Mouse (Mus musculus): Measurements from ENCODE around the gene Ppfia4. TPM values are rescaled to one million over a fixed set of nuclear protein-coding genes. Genes with fewer than 3 reads are reported as not detected.
A peak's percentile ranks its signal among the peaks of the same experiment; 100 is the strongest.

Gene Ppfia4
- polyA plus RNA-seq, 1 experiment from 2014 or later = 2.0 TPM

- H3K36me3 ChIP-seq (ENCODE audit: insufficient read depth, low read length) = 0 out of 2 replicates have a peak, but pooled peaks cover 5% of the 10 kb centered on the region
- peaks cover 8% of the 10 kb centered on the region for H3K4me1 ChIP-seq (replicated peaks; ENCODE audit: insufficient read depth, low read length)
- no peak for ATAC-seq (replicated peaks; ENCODE audit: low FRiP score, low read depth)
- DNase-seq (ENCODE audit: low spot score) = no peak
- H3K27ac ChIP-seq = no peak overlapping the region
- no peak overlapping the region for H3K9ac ChIP-seq (ENCODE audit: low read depth, low read length)
- 77% methylated on average over 4 of the region's 4 CpGs for WGBS
- H3K4me2 ChIP-seq (ENCODE audit: low read length) = no peak overlapping the region
- H3K4me3 ChIP-seq (replicated peaks; ENCODE audit: low read depth, low read length) = no peak overlapping the region
- TF ChIP-seq CTCF (IDR thresholded peaks at IDR 0.05; ENCODE audit: low read depth) = no peak
- H3K9me3 ChIP-seq (replicated peaks; ENCODE audit: low read length) = no peaks in the 10 kb centered on the region
- no peaks in the 10 kb centered on the region for H3K27me3 ChIP-seq (ENCODE audit: insufficient read depth, low read length)
Observed at GRCm38 (mm10) chr1:134363194-134363593, 30.5 kb upstream of the Ppfia4 start.

DNA sequence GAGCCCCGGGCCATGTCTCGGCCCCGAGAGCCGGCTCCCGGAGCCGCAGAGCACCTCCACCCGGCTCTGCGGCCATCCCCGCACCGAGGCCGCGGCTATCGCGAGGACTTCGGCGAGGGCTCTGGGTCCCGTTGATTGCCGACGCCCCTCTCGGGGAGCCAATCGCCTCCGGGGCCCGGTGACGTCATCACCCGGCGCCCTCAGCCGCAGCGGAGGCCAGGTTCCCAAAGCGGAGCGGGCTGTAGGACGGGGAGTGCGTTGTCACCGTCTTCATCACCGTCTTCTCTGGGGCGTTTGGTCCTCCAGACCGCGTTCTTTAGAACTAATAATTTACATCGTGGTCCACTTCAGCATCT, 29.1 kb upstream of the Ppfia4 start, which contains the start of gene Tmem183a:
Tmem183a (minus strand) TSS at position 123 of the 356 bp plus-strand sequence.
- peak within 1 kb of the TSS; percentile 88 for H3K27ac ChIP-seq
- TF ChIP-seq CTCF (IDR thresholded peaks at IDR 0.05; ENCODE audit: low read depth) = no peak
- peak within 1 kb of the TSS; percentile 82 for H3K4me2 ChIP-seq (ENCODE audit: low read length)
- peaks cover 8% of the 10 kb centered on the region for H3K4me1 ChIP-seq (replicated peaks; ENCODE audit: insufficient read depth, low read length)
- peak within 1 kb of the TSS; percentile 89 for H3K4me3 ChIP-seq (replicated peaks; ENCODE audit: low read depth, low read length)
- DNase-seq (ENCODE audit: low spot score) = peak; percentile 96
- H3K9ac ChIP-seq (ENCODE audit: low read depth, low read length) = peak within 1 kb of the TSS; percentile 97
- under 1% methylated on average over 38 of the region's 38 CpGs for WGBS
- no peaks in the 10 kb centered on the region for H3K27me3 ChIP-seq (ENCODE audit: insufficient read depth, low read length)
- no peaks in the 10 kb centered on the region for H3K9me3 ChIP-seq (replicated peaks; ENCODE audit: low read length)
- H3K36me3 ChIP-seq (ENCODE audit: insufficient read depth, low read length) = 0 out of 2 replicates have a peak, but pooled peaks cover 7% of the 10 kb centered on the region
- ATAC-seq (replicated peaks; ENCODE audit: low FRiP score, low read depth) = peak; percentile 97

- TF ChIP-seq CTCF (IDR thresholded peaks at IDR 0.05; ENCODE audit: low read depth) = no peak
- 1% methylated on average over 42 of the region's 44 CpGs for WGBS
Observed at GRCm38 (mm10) chr1:134361195-134361856, 28.6 kb upstream of the Ppfia4 start.

DNA sequence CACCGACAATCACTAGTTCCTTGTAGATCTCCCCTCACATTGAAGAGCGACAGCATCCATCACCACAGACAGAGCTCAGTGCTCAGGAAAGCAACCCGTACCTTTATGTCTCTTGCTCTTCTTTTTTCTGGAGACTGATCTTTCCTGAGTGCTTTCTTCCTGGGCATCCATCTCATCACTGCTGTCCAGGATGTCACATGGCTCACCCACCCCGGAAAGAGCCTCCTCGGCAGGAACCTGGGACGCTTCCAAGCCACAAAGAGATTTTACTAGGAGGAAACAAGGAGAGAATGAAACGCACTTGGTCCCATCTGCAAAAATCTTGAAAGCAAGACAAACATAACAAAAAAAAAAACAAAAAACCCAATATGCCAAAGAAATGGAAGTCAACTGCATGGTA, 27.9 kb upstream of the Ppfia4 start:
- TF ChIP-seq CTCF (IDR thresholded peaks at IDR 0.05; ENCODE audit: low read depth) = no peak
- 73% methylated on average over 7 of the region's 7 CpGs for WGBS
- Histone ChIP-seq H3K4me3 (replicated peaks; ENCODE audit: low read depth, low read length) (peak overlapping the region; percentile 89; the same call in 1 of the 2 replicates), H3K27ac (no peak overlapping the region), H3K4me1 (replicated peaks; ENCODE audit: insufficient read depth, low read length) (peaks cover 8% of the 10 kb centered on the region), H3K9ac (ENCODE audit: low read depth, low read length) (peak overlapping the region; percentile 97), H3K27me3 (ENCODE audit: insufficient read depth, low read length) (no peaks in the 10 kb centered on the region), H3K36me3 (ENCODE audit: insufficient read depth, low read length) (0 out of 2 replicates have a peak, but pooled peaks cover 15% of the 10 kb centered on the region), H3K4me2 (ENCODE audit: low read length) (peak overlapping the region; percentile 82), H3K9me3 (replicated peaks; ENCODE audit: low read length) (no peaks in the 10 kb centered on the region)
- no peak for ATAC-seq (replicated peaks; ENCODE audit: low FRiP score, low read depth)
- DNase-seq (ENCODE audit: low spot score) = no peak

More at GRCm38 (mm10) chr1:134361195-134361856, 28.6 kb upstream of the Ppfia4 start:
- peak overlapping the region; percentile 97 for H3K9ac ChIP-seq (ENCODE audit: low read depth, low read length)
- 0 out of 2 replicates have a peak, but pooled peaks cover 9% of the 10 kb centered on the region for H3K36me3 ChIP-seq (ENCODE audit: insufficient read depth, low read length)
- peak overlapping the region; percentile 89 for H3K4me3 ChIP-seq (replicated peaks; ENCODE audit: low read depth, low read length)
- H3K4me1 ChIP-seq (replicated peaks; ENCODE audit: insufficient read depth, low read length) = peaks cover 8% of the 10 kb centered on the region
- H3K27ac ChIP-seq = peak overlapping the region; percentile 88
- H3K9me3 ChIP-seq (replicated peaks; ENCODE audit: low read length) = no peaks in the 10 kb centered on the region
- peak overlapping the region; percentile 82 for H3K4me2 ChIP-seq (ENCODE audit: low read length)
- no peaks in the 10 kb centered on the region for H3K27me3 ChIP-seq (ENCODE audit: insufficient read depth, low read length)
- ATAC-seq (replicated peaks; ENCODE audit: low FRiP score, low read depth) (peak; percentile 78), DNase-seq (ENCODE audit: low spot score) (no peak)

DNA sequence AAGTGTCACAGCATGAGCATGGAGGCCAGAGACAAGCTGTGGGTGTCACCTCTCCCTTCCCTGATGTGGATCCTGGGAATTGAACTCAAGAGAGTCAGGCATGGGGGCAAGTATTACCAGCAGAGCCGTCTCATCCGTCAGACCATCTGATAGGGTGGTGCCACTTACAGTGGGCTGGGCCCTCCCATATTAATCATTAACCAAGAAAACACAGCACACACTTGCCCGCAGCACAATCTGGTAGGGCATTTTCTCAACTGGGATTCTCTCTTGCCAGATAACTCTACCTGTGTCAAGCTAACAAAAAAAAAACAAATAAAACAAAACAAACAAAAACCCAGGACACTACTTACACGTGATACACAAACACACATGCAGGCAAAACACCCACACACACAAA, 24.7 kb upstream of the Ppfia4 start:
- no peaks in the 10 kb centered on the region for H3K9me3 ChIP-seq (replicated peaks; ENCODE audit: low read length)
- peaks cover 8% of the 10 kb centered on the region for H3K4me1 ChIP-seq (replicated peaks; ENCODE audit: insufficient read depth, low read length)
- no peak overlapping the region for H3K9ac ChIP-seq (ENCODE audit: low read depth, low read length)
- no peak overlapping the region for H3K27ac ChIP-seq
- no peak for DNase-seq (ENCODE audit: low spot score)
- no peaks in the 10 kb centered on the region for H3K27me3 ChIP-seq (ENCODE audit: insufficient read depth, low read length)
- no peak for TF ChIP-seq CTCF (IDR thresholded peaks at IDR 0.05; ENCODE audit: low read depth)
- H3K36me3 ChIP-seq (ENCODE audit: insufficient read depth, low read length) = peaks cover 34% of the 10 kb centered on the region
- no peak for ATAC-seq (replicated peaks; ENCODE audit: low FRiP score, low read depth)
- 60% methylated on average over 4 of the region's 4 CpGs for WGBS
- no peak overlapping the region for H3K4me3 ChIP-seq (replicated peaks; ENCODE audit: low read depth, low read length)
- no peak overlapping the region for H3K4me2 ChIP-seq (ENCODE audit: low read length)

GRCm38 (mm10) chr1:134353326-134353725, 20.6 kb upstream of the Ppfia4 start:
- ATAC-seq (replicated peaks; ENCODE audit: low FRiP score, low read depth) (peak; percentile 85; the same call in 1 of the 2 replicates), DNase-seq (ENCODE audit: low spot score) (peak; percentile 41)
- no peaks in the 10 kb centered on the region for H3K9me3 ChIP-seq (replicated peaks; ENCODE audit: low read length)
- H3K4me3 ChIP-seq (replicated peaks; ENCODE audit: low read depth, low read length) = no peak overlapping the region
- no peak overlapping the region for H3K27ac ChIP-seq
- 51% methylated on average over 2 of the region's 2 CpGs for WGBS
- no peak overlapping the region for H3K4me2 ChIP-seq (ENCODE audit: low read length)
- H3K9ac ChIP-seq (ENCODE audit: low read depth, low read length) = no peak overlapping the region
- H3K27me3 ChIP-seq (ENCODE audit: insufficient read depth, low read length) = no peaks in the 10 kb centered on the region
- no peaks in the 10 kb centered on the region; the same call in 1 of the 2 replicates for H3K4me1 ChIP-seq (replicated peaks; ENCODE audit: insufficient read depth, low read length)
- H3K36me3 ChIP-seq (ENCODE audit: insufficient read depth, low read length) = peaks cover 51% of the 10 kb centered on the region
- no peak for TF ChIP-seq CTCF (IDR thresholded peaks at IDR 0.05; ENCODE audit: low read depth)

All from kidney, postnatal 0 days (tissue).